Mouse (Mus musculus): ENCODE measurements around the gene Rnf181.

The Rnf181 gene

GRCm38 (mm10) chr6:72383142-72383820, 16.5 kb upstream of the Rnf181 start:
- no peak for DNase-seq

- DNase-seq = no peak
Measured at GRCm38 (mm10) chr6:72382494-72382893, 15.7 kb upstream of the Rnf181 start.

GRCm38 (mm10) chr6:72380131-72380770, 13.5 kb upstream of the Rnf181 start, which contains the start of gene Vamp5:
Gene Vamp5 (minus strand): TSS chr6:72380468.
- peak; percentile 95 for DNase-seq

- no peak for DNase-seq
Measured at GRCm38 (mm10) chr6:72379377-72380130, 12.8 kb upstream of the Rnf181 start.

GRCm38 (mm10) chr6:72378510-72379234, 11.9 kb upstream of the Rnf181 start:
- DNase-seq = no peak

- DNase-seq = no peak
Measured at GRCm38 (mm10) chr6:72374820-72375563, 8.2 kb upstream of the Rnf181 start.

GRCm38 (mm10) chr6:72374206-72374605, 7.5 kb upstream of the Rnf181 start:
- no peak for DNase-seq

- DNase-seq = no peak
Measured at GRCm38 (mm10) chr6:72373184-72373583, 6.4 kb upstream of the Rnf181 start.

- DNase-seq = no peak
Measured at GRCm38 (mm10) chr6:72371571-72371970, 4.8 kb upstream of the Rnf181 start.

- DNase-seq = no peak
Measured at GRCm38 (mm10) chr6:72371147-72371546, 4.4 kb upstream of the Rnf181 start.

GRCm38 (mm10) chr6:72370091-72370490, 3.3 kb upstream of the Rnf181 start:
- no peak for DNase-seq

GRCm38 (mm10) chr6:72369557-72369956, 2.8 kb upstream of the Rnf181 start:
- DNase-seq = no peak

GRCm38 (mm10) chr6:72367460-72367974, 761 bp upstream of the Rnf181 start:
- no peak for DNase-seq

GRCm38 (mm10) chr6:72366304-72366703, 452 bp downstream of the Rnf181 start:
- DNase-seq = no peak

- DNase-seq = no peak
Measured at GRCm38 (mm10) chr6:72364985-72365384, 1.8 kb downstream of the Rnf181 start.

GRCm38 (mm10) chr6:72364009-72364408, 2.7 kb downstream of the Rnf181 start:
- no peak for DNase-seq

GRCm38 (mm10) chr6:72362132-72363028, 4.4 kb downstream of the Rnf181 start:
- peak; percentile 91 for DNase-seq

- DNase-seq = no peak
Measured at GRCm38 (mm10) chr6:72361121-72361551, 5.6 kb downstream of the Rnf181 start.

- DNase-seq = no peak
Measured at GRCm38 (mm10) chr6:72360599-72360935, 6.2 kb downstream of the Rnf181 start.

GRCm38 (mm10) chr6:72359891-72360598, 6.7 kb downstream of the Rnf181 start:
- no peak for DNase-seq
